Mouse (Mus musculus): ENCODE results near the gene Dgkq.

DNA sequence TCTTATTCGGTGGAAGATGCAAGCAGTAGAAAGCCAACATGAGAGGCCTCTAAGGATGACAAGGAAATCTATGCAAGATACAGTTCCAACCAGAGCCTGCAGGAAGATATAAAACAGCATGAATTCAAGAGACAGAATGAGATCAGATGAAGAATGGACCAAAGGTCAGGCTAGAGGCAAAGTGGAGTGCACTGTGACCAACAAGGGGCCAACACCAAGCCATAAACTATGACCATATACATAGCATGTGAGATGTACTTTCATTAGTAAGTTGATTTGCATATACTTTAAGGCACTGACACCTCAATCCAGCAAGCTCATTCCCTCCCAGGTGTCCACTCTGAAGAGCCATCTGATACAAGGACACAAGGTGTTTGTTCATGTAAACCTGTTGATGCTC is 59.0 kb downstream of the Dgkq start:
- TF ChIP-seq POLR2A (IDR thresholded peaks at IDR 0.05; ENCODE audit: borderline replicate concordance, extremely low read depth, insufficient read depth, insufficient read length, poor library complexity, severe bottlenecking) = no peak
- no peak for TF ChIP-seq CTCF (IDR thresholded peaks at IDR 0.05; ENCODE audit: borderline replicate concordance, extremely low read depth, insufficient read depth, insufficient read length)
